Mouse (Mus musculus) thymus, adult 2 months (tissue): Measurements from ENCODE around the gene Btbd6.

Experiments used
- CTCF ChIP-seq: fragments of 200-500 bp; IDR thresholded peaks from 2 replicates; pipeline ENCODE4 v1.5.1; 2012; ENCODE audit warnings: mild to moderate bottlenecking, control low read depth, low read length, moderate library complexity, borderline replicate concordance; ENCODE audit not compliant: control insufficient read depth, poor library complexity, insufficient read depth; ENCODE audit errors: extremely low read depth
- POLR2A ChIP-seq: fragments of 200-500 bp; IDR thresholded peaks from 2 replicates; pipeline ENCODE4 v1.6.1; 2012; ENCODE audit warnings: mild to moderate bottlenecking, low read length, control low read depth, moderate library complexity; ENCODE audit not compliant: control insufficient read depth, poor library complexity, insufficient read depth; ENCODE audit errors: extremely low read depth

DNA sequence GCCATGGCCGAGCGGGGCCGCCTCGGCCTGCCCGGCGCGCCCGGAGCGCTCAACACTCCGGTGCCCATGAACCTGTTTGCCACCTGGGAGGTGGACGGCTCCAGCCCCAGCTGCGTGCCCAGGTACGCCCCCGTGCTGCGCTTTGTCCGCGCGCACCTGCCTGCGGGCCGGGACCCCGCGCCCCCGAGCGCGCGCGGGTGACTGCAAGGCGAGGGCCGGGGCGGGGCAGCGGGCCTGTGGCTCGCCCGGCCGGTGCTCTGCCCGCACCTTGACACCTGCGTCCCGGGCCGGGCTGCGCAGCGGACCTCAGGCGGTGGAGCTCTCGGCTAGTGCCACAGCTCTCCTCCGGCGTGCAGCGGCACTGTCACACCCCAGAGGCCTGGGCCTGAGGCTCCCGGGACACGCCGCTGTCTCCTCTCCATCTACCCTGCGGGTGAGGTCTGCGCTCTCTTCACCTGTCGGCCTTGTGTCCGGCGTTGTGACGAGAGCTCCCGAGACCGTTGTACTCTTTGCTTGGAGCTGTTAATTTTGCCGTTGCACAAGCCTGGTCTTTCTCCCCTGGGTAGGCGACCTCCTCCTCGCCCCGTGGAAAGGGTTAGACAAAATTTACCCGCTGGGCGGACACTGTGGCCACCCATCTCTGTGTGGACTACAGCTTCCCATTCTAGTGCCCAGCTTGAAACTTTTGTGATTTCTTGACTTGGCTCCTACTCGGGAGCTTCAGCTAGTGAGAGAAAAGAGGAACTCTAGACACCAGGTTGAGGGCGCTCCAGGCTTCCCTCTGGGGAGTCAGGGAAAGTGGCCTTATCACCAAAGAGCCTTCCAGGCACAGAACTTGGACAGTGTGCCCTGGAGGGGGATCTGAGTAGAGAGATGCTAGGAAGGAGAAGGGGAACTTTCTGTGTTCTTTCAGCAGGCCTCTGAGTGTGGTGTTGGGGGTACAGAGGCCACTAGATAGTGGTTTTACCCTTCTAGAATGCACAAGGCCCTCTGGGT lies 38.6 kb downstream of the Btbd6 start:
- TF ChIP-seq CTCF = 0 out of 2 replicates have a peak, but pooled peaks have one; percentile 14
- 0 out of 2 replicates have a peak, but pooled peaks have one; percentile 8 for TF ChIP-seq POLR2A
